Mouse (Mus musculus) lung, postnatal 0 days (tissue): ENCODE measurements at regions not wholly inside any gene's neighbourhood (a gene's known extent, or its start where the extent isn't known, plus 50 kb on each side); places are given as distances from the start of the nearest gene placed in this dataset.

Experiments
- CTCF ChIP-seq: IDR thresholded peaks from 2 replicates; pipeline ENCODE4 v1.5.1; 2016; ENCODE audit warnings: antibody characterized with exemption, mild to moderate bottlenecking
- EP300 ChIP-seq: IDR thresholded peaks from 2 replicates; pipeline ENCODE4 v1.6.1; 2016; ENCODE audit warnings: antibody characterized with exemption, mild to moderate bottlenecking, control low read depth

- TF ChIP-seq EP300 (no peak), CTCF (no peak)
Observed at GRCm38 (mm10) chr4:142723554-142723907, 484.3 kb upstream of the Kazn start.
